Mouse (Mus musculus) cerebellum, postnatal 36 days (tissue): ENCODE measurements at regions not wholly inside any gene's neighbourhood (a gene's known extent, or its start where the extent isn't known, plus 50 kb on each side); places are given as distances from the start of the nearest gene placed in this dataset.
A peak's percentile ranks its signal among the peaks of the same experiment; 100 is the strongest.

Source experiments
- DNase-seq, 2 experiments: peaks; one replicate each; pipeline ENCODE4 v3.0.0; 2021 to 2022; ENCODE audit warnings: mixed read lengths in 2 of 2

GRCm38 (mm10) chr6:100176914-100177560 lies 110.2 kb downstream of the Rybp start:
- DNase-seq = no peak

- DNase-seq = peak; percentile 34 to 47
These were observed 116.5 kb downstream of the Rybp start for GRCm38 (mm10) chr6:100170711-100171348.

- DNase-seq = no peak
These were observed 120.0 kb downstream of the Rybp start for GRCm38 (mm10) chr6:100167321-100167720.

GRCm38 (mm10) chr6:100165746-100166145 lies 121.5 kb downstream of the Rybp start:
- no peak for DNase-seq

GRCm38 (mm10) chr6:100164162-100164561 lies 123.1 kb downstream of the Rybp start:
- no peak for DNase-seq

- DNase-seq = no peak
These were observed 123.5 kb downstream of the Rybp start for GRCm38 (mm10) chr6:100163814-100164130.

- DNase-seq = peak; percentile 93 to 95
These were observed 124.1 kb downstream of the Rybp start for GRCm38 (mm10) chr6:100162961-100163813.

- DNase-seq = no peak
These were observed 126.6 kb downstream of the Rybp start for GRCm38 (mm10) chr6:100160670-100161069.

- DNase-seq = no peak
These were observed 127.5 kb downstream of the Rybp start for GRCm38 (mm10) chr6:100159817-100160216.

GRCm38 (mm10) chr6:100159246-100159645 lies 128.0 kb downstream of the Rybp start:
- DNase-seq = no peak

- DNase-seq = no peak
These were observed 130.0 kb downstream of the Rybp start for GRCm38 (mm10) chr6:100157288-100157687.

- no peak for DNase-seq
These were observed 131.1 kb downstream of the Rybp start for GRCm38 (mm10) chr6:100156163-100156562.

- DNase-seq = no peak
These were observed 131.6 kb downstream of the Rybp start for GRCm38 (mm10) chr6:100155676-100156075.

- no peak for DNase-seq
These were observed 135.8 kb downstream of the Rybp start for GRCm38 (mm10) chr6:100151447-100151846.

GRCm38 (mm10) chr6:100150703-100151208 lies 136.5 kb downstream of the Rybp start:
- no peak for DNase-seq

- peak; percentile 66 to 74 for DNase-seq
These were observed 137.8 kb downstream of the Rybp start for GRCm38 (mm10) chr6:100149458-100149852.

- DNase-seq = no peak
These were observed 138.4 kb downstream of the Rybp start for GRCm38 (mm10) chr6:100148751-100149457.

GRCm38 (mm10) chr6:100146360-100146935 lies 140.8 kb downstream of the Rybp start:
- peak in 1 of 2 experiments; percentile 26 for DNase-seq

GRCm38 (mm10) chr6:100145869-100146268 lies 141.4 kb downstream of the Rybp start:
- no peak for DNase-seq

GRCm38 (mm10) chr6:100144544-100145287 lies 142.6 kb downstream of the Rybp start:
- DNase-seq = no peak

GRCm38 (mm10) chr6:100143586-100144301 lies 143.5 kb downstream of the Rybp start:
- DNase-seq = peak; percentile 69 to 76
